Mouse (Mus musculus) gonadal fat pad, adult 2 months (tissue): Measurements from ENCODE around the gene Ap1s2. TPM values are rescaled to one million over a fixed set of nuclear protein-coding genes. Genes with fewer than 3 reads are reported as not detected.
A peak's percentile ranks its signal among the peaks of the same experiment; 100 is the strongest.

Experiments
- DNase-seq: peaks from one replicate; pipeline ENCODE4 v3.0.0-alpha.2; 2012; ENCODE audit warnings: low read depth
- polyA plus RNA-seq: library from polyadenylated mRNA; depleted of rRNA; stranded (reverse); fragments of >200 nt; gene quantifications from 2 replicates; pipeline ENCODE4 v1.2.3, GENCODE M21; 2012; rRNA removed

The Ap1s2 gene
- polyA plus RNA-seq: 109 and 212 TPM in 2 replicates

DNA sequence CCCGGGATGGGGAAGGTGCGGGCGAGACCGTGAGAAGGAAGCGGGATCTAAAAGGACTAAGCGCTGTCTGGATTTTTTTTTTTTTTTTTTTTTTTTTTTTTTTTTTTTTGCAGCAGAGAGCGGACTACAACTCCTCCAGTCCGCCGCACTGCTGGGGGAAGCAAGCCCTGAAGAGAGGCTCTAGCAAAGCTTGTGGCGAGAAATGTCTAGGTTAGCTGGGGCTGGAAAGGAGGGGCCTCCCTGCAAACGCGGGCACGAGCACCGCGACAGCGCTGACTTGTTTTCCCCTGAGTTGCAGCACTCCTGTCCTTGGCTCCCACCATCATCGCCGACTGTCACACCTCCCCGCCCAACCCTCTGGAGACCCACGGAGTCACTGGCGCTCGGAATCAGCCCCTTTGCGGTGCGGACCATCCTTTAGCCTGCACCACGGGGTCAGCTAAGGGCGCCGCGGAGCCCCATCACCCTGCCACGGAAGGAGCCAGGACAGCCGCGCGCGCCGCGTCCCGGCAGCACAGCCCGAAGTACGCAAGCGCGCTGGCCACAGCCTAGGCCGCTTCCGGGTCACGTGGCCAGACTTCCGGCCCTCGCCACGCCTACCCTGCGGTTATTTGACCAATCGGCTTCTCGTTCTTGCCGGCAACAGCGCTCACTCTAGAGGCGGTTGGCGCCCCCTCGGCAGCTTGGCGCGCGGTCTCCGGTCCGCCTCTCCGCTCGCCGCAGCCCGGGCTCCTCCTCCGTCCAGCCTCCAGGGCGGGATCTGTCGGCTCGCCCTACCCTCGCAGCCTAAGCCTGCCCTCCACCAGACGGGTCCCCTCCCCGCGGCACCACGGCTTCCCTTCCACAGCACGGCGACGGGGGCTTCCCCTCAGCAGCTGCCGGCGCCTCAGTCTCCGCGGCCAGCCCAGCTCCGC is at the start of gene Ap1s2:
Gene Ap1s2, plus strand, starts transcription at position 681 of the 914 bp plus-strand sequence.
- DNase-seq: no peak

DNA sequence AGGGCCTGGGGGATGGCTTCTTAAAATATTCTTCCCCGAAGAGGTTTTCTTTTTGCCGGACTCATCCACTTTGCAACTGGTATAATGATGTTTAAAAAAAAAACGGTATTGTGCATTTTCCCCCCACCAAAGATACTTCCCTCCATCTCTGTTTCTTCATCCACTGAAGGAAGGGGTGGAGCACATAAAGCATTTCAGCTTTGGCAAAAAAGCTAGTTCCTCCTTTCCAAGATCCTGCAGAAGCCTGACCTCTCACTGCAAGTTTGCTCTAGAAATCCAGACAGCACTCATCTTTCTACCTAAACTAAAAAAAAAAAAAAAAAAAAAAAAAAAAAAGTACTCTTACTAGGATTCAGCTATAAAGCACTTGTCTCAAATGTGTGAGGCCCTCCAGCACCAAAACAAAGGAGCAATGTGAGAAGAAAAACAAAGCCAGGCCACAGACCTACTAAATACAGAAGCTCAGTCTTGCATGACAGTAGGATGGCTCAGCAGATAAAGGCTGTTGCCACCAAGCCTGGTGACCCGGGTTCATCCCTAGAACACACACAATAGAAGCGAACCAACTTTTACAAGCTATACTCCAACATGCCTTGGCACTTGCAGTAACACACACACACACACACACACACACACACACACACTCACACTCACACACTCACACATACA is 41.0 kb upstream of the Ap1s2 start:
- no peak for DNase-seq

DNA sequence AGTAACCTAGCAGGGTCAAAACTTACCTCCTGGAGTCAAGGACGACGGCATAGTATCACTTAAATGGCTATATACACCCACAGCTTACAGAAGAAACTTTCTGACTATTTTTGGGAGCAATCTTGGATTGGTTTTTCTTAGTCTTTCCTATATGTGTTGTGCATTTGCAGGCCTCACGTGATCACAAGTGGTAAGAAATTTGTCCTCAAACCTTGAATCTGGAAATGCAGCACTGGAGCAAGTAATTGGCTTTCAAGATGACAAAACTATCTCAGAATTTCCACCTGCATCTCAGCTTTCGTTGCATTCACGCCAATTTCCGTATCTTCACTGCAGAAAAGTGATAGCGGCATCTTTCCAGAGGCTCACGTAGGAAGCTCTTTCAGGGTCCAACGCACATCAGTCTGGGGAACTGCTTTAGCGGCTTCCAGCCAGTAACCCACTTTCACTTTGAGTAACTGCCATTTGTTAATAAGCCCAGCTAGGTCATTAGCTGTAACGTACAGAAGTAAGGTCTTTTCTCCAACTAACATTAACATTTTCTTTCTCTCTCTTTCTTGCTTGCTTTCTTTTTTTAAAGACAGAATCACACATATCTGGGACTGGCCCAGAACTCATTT is 40.0 kb upstream of the Ap1s2 start:
- no peak for DNase-seq

DNA sequence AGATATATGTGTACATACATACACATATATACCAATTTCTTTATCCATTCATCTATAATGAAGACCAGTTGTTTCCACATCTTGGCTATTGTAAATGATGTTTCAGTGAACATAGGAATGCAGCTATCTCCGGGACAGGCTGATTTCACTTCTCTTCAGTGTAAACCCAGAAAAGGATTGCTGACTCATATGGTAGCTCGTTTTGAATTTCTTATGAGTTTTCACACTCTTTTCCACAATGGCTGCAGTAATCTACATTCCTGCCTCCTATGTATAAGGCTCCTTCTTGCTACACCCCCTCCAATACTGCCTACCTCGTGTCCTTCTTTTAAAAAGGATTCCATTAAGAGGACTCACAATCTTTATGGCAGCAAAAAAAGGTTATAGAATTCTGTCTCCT is 32.9 kb upstream of the Ap1s2 start:
- no peak for DNase-seq

DNA sequence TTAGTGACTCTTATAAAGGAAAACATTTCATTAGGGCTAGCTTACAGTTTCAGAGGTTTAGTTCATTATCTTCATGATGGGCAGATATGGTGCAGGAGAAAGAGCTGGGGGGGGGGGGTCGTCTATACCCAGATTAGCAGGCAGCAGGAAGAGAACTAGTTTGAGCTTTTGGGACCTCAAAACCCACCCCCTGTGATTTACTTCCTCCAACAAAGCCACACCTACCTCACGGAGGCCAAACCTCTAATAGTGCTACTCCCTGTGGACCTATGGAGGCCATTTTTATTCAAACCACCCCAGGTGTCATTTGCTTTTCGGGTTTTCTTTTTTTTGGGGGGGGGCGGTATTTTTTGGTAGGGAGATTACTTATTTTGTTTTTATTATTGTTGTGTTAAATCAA is 32.2 kb upstream of the Ap1s2 start:
- no peak for DNase-seq

DNA sequence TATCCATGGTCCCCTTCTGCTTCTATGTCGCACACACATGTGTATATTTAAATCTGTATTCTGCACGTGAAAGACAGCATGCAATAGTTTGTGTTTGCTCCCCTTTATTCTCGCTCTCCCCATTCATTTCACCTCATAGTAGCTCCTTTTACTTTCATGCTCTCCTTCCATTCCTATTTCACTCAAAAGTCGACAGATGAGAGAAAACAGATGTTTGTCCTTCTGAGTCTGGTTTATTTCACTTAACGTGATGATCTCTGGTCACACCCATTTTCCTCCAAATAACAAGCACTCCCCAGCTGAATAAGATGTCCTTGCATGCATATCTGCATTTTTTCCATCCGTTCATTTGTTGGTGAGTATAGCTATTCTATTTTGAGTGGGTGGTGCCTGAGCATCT is 29.8 kb upstream of the Ap1s2 start:
- DNase-seq: no peak

DNA sequence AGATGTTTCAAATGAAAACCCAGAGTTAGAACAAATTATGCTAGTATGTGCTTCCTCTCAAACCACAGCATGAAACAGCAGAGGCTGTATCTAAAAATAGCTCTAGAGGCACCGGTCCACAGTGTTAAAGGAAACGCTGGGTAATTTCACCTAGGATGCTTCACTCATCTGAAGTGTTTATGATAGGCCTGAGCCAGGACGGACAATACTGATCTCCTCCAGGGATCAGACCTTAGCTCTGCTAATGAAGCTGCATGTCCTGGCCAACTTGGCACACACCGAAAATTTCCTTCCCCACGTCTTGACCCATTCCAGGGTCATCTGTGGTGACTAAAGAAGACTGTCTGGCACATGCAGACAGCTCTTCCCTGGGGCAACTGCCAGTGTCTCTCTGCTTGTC is 29.4 kb upstream of the Ap1s2 start:
- no peak for DNase-seq

DNA sequence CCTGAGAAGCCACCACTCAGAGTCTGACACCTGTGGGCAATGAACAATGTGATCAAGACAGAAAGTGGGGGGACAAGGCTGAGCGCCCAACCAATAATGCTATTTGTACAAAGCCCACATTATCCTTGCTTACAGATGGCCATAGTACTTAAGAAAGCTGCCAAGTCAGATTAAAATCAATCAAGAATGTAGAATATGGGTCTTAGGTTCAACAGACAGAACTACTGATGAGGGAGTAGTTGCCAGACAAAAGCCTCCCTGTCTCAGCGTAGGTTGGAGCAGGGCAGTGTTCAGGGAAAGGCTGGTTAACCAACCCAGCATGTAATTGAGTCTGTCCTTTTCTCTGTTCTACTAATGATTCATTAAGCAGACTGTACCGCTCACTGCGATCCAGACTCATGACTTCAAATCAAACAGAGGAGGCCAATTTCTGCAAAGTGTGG is 23.3 kb upstream of the Ap1s2 start:
- DNase-seq: no peak

DNA sequence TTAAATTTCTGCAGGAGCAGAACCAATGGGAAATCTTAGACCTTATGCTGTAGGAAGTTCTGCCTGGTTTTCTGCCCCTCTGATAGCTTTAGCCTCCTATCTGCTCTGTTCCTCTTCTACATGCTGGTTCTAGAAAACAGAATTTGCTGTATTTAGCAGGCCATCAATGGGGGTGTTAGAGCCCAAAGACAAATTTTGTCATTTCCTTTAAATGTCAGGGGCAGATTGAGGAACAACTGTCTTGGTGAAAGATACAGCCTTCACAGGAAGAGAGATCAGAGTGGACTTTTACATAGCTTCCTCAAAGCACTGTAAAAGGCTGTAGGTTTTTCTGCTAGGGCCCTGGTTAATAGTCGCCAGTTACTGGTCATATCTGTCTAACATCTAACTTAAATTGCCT is 11.5 kb upstream of the Ap1s2 start:
- DNase-seq: no peak

DNA sequence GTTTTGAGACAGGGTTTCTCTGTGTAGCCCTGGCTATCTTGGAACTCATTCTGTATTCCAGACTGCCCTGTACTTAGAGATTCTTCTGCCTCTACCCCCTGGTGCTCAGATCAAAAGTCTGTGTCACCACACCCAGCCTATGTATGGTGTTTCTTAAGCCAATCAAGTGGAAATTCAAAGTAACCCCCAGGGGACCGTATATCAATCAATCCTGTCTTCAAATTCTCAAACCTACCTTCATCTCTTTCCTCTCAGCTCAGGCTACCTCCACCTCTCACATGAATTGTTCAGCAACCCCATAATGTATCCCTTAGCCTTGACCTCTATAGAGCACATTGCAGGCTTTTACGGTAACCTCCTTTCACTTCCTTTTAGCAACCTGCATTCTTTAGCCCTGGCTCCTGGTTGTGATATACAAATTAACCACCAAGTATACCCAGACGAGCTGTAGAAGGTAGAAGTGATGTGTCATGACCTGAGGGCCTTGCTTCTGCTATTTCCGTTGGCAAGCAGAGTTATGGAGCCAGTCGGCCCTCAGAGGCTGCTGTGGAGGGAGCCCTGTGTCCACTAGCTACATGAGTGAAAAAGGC is 9.3 kb upstream of the Ap1s2 start:
- DNase-seq: no peak

DNA sequence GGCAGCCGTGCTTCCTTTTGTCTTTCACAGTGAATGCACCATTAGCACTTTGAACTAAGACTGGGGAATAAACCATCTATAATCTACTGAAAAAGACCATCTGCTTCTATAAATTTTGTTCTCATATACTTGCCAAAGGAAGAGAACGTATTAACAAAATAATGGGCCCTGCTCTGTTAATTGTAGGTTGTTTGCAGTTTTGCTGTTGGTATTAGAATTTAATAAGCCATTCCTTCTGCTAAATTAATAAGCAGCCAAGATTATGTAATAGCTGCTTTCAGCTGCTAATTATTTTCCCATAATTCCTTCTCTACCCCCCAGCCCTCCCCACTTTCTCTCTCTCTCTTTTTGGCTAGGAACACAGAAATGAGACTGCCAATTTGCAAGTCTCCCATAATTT is 2.0 kb upstream of the Ap1s2 start:
- no peak for DNase-seq

DNA sequence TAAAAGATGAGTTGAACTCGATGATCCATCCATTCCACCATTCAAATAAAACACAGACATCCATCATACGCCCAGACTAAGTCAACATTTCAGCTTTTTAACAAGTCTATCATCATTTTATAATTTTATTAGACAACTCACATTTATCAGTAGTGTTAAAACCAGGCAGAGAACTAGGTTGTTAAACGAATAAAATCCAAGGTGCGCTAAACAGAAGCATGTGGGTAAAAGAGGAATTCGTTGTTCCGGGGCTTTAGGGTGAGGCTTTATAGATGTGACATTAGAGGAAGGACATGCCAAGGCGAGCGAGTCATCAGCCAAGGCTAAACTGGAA is 847 bp upstream of the Ap1s2 start:
- DNase-seq: no peak

DNA sequence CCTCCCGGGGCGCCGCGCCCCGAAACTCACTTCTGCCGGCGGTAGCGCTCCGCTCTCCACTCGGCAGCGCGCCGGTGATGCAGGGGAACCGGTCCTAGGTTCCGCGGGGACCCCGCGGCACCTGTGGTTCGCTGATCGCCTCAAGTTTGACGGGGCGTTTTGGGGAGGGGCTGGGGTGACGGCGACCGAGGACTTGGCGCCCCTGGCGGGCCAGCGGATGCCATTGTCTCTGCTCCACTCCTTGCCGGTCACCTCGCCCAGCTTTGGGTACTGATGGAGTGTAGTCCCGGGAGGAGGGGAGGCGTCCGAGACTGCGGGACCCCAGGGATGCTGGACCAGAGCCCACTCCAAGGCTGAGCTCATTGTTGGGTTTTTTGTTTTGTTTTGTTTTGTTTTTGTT is 564 bp downstream of the Ap1s2 start:
- DNase-seq: no peak

DNA sequence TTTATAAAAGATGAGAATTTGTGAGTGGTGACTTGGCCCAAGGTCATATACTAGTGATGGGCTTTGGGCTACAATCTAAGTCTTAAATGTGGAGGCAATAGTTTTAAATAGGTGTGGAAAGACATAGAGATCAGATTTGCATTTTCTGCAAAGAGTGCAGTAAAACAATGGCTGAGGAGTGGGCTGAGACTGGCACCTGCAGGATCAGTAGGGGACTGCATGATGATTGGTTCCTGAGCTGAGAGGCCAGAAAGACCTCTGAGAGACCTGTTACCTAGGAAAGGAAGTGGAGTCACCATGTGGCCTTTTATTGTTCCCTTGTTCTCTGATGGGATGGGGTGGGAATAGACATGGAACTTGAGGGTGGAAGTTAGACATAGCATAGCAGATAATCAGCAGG is 4.0 kb downstream of the Ap1s2 start:
- DNase-seq: no peak

DNA sequence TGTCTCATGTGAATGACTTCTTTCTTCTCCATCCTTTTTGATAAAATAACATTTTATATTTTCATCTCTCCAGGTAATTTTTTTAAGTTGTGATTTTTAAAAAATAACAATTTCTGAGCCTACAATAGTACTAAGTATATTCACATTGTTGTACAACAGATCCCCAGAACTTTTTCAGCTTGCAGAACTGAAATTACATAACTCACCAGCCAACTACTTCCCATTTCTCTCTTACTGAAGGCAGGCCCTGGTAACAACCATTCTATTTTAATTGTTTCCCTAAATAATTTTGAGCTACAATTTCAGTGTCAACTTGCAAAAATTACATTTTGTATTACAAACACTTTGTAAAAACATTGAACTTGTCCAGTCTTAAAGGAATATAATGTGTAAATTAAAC is 20.7 kb downstream of the Ap1s2 start:
- no peak for DNase-seq

DNA sequence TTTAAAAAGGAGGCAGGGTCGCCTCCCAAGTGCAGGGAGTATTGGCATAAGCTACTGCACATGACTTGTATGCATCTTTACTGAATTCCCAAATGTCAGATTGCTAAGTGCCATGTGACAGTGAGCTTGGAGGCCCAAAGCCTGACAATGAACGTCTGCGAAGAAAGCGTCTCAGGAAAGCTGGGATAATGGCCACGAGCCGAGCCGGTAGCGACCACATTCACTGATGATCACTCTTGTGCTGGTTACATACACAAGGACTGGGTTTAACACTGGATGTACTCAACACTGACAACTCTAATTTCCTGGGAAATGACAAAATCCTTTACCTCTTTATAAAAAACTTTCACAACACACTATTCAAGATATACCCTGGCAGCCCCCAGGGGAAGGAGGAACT is 25.9 kb downstream of the Ap1s2 start:
- no peak for DNase-seq

DNA sequence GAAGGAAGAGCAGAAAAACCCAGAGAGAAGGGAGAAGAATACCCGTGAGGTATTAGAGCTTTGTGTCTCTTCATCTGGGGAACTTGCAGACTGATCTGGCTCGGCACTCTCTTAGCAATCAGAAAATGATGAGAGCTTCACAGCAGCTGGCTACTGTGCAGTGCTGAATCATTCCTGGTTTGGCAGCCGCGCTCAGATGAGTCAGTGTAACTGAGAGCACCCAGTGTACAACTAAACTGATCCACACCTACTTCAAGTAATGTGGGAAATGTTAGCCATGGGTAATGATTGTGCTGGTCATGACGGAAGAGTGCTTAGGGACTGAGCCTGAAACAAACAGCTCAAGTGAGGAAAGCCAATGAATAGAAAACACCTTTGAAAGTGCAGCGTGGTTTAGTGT is 29.8 kb downstream of the Ap1s2 start:
- no peak for DNase-seq

DNA sequence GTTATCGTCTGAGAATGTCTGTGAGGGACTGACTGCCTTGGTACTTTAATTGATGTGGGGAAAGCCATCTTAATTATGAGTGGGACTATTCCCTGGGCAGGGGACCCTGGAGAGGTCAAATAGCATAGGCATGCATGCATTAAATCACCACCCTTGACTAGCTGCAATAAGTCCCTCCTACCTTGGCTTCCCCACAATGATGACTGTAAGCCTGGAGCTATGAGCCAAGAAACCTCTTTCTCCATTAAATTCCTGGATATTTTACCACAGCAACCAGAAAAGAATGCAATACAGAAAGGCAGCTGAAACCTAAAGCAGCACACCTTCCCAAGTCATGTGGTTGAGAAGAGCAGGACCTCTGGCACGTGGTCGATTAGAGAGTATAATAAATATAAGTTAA is 35.6 kb downstream of the Ap1s2 start:
- DNase-seq: no peak

DNA sequence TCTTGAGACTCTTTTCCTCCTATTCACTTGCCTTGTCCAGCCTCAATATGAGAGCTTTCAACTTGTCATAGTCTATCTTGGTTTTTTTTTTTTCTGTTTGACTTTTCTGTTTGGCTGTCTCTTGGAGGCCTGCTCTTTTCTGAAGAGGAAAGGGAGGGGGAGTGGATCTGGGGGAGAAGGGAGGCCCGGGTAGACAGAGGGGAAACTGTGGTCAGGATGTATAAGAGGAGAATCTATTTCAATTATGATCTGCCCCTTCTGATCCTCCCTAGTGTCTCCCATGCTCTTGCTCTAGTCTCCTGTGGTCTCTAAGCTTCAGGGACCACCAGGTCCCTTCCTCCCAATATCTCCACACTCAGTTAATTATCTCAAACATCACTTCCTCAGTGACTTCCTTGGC is 42.8 kb downstream of the Ap1s2 start:
- no peak for DNase-seq

DNA sequence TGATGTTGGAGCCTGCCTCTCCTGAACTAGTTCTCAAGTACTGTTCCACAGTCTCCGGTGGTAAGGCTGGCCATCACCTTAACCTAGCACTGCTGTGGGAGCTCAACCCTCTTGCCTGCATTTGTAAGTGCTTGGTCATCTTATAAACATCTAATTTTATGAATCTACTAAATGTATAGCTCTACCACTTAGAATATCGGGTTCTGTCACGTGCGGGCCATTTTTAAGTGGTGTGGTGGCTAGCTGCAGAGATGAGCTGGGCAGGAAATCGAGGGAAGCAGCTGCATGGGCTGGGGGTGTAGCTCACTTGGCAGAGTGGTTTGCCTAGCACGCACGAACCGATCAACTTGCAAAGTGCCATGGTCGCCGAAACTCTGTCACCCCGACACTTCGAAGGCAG is 48.6 kb downstream of the Ap1s2 start:
- no peak for DNase-seq

DNA sequence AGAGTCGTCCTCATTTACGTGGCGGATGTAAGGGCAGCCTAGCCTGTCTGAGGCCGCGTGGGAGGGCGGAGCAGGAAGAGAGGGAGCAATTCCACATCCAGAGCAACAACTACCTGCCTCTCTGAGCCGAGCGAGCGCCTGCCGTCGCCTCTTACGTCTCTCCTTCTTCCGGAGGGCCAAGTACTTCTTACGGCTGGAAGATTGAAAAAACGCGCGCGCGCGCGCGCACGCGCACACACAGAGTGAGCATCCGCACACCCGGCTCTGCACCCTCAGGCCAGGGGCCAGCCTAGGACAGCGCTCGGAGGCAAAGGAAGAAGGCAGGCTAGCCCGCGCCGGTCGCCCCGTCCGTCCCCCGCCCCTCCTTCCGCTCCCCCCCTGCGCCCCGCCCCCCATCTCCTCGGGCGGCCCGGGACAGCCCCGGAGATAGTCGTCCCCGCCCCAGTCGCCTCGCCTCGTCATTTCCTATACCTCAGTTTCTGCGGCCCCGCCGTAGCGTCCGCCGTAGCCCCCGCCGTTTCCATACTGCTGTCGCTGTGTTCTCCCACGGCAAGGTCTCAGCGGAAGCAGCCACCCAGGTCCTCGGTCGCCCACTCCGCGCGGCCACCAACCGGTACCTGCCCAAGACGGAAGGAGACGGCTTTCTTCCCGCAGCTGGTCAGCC is 49.1 kb downstream of the Ap1s2 start:
- DNase-seq: no peak

DNA sequence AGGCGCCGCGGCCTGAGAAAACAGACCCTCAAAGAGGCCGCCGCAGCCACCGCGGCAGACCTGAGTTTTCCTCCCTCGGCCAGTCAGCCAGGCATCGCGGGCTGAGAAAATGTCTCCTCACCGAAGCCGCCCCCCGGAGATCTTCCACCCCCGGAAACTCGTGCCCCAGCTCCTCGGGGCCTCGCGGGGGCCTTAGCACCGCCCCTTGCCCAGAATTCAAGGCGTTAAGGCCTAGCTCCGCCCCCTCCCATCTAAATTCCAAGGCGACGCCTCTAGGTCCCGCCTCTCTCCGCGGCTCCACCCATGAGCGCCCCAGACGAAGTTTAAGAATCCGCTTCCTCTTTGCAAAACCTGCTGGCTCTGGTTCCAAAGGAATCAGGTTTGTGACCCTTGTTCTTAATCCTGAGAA is 49.7 kb downstream of the Ap1s2 start, which contains the start of gene Zrsr2:
Gene Zrsr2, minus strand, starts transcription at position 195 of the 409 bp plus-strand sequence.
- peak; percentile 46 for DNase-seq
